Mouse (Mus musculus) intestine, embryonic 16.5 days (tissue): ENCODE measurements around the gene Prrc2c. TPM values are rescaled to one million over a fixed set of nuclear protein-coding genes. Genes with fewer than 3 reads are reported as not detected.

Experiments
- ATAC-seq: fragments of 200-750 bp; cut with Nextera tagmentation; 2 replicates; pipeline ENCODE4 v1.8.0; 2017; ENCODE audit warnings: moderate TSS enrichment, moderate library complexity
- H3K27ac ChIP-seq: fragments of 300-500 bp; sonication (generic); 2 replicates; pipeline ENCODE4 v1.5.1; 2014; ENCODE audit warnings: mild to moderate bottlenecking, low read length
- H3K27me3 ChIP-seq: fragments of 300-500 bp; sonication (generic); replicated peaks from 2 replicates; pipeline ENCODE4 v1.6.1; 2014; ENCODE audit warnings: low read length, control low read depth, mixed read lengths; ENCODE audit not compliant: control insufficient read depth, insufficient read depth
- H3K36me3 ChIP-seq: fragments of 300-500 bp; sonication (generic); 2 replicates; pipeline ENCODE4 v1.6.1; 2014; ENCODE audit warnings: low read length, control low read depth; ENCODE audit not compliant: control insufficient read depth, insufficient read depth
- H3K4me1 ChIP-seq: fragments of 300-500 bp; sonication (generic); 2 replicates; pipeline ENCODE4 v1.6.1; 2014; ENCODE audit warnings: low read length, control low read depth, mixed read lengths; ENCODE audit not compliant: control insufficient read depth, insufficient read depth
- H3K4me2 ChIP-seq: fragments of 300-500 bp; sonication (generic); 2 replicates; pipeline ENCODE4 v1.6.1; 2014; ENCODE audit warnings: low read depth, low read length, control low read depth
- H3K4me3 ChIP-seq: fragments of 300-500 bp; sonication (generic); 2 replicates; pipeline ENCODE4 v1.5.1; 2014; ENCODE audit warnings: mild to moderate bottlenecking, low read length
- H3K9ac ChIP-seq: fragments of 300-500 bp; sonication (generic); 2 replicates; pipeline ENCODE4 v1.6.1; 2014; ENCODE audit warnings: low read depth, low read length
- H3K9me3 ChIP-seq: fragments of 300-500 bp; sonication (generic); 2 replicates; pipeline ENCODE4 v1.6.1; 2016; ENCODE audit warnings: low read length, control low read depth; ENCODE audit not compliant: control insufficient read depth
- WGBS: fragments of 180-500 bp; shearing (Covaris S2); extraction: QIAGEN DNeasy Blood & Tissue Kit; methylation state at CpG from one replicate; pipeline ENCODE4 v1.1.7; 2014; 5-methylcytosine and 5-hydroxymethylcytosine counted together
- polyA plus RNA-seq: library from polyadenylated mRNA; unstranded; fragments of >200 nt; fragmentation: Nextera tagmentation; extraction: Ambion mirVana; gene quantifications from 2 replicates; pipeline ENCODE4 v1.2.1, GENCODE M21; 2015

The Prrc2c gene
- polyA plus RNA-seq, 1 experiment from 2014 or later = 112 TPM

GRCm38 (mm10) chr1:162748761-162749160, 8.4 kb upstream of the Prrc2c start:
- Histone ChIP-seq H3K4me1 (no peaks in the 10 kb centered on the region), H3K4me3 (no peak overlapping the region), H3K9me3 (no peaks in the 10 kb centered on the region), H3K4me2 (no peak overlapping the region), H3K27me3 (no peaks in the 10 kb centered on the region), H3K27ac (no peak overlapping the region), H3K36me3 (no peaks in the 10 kb centered on the region), H3K9ac (no peak overlapping the region)
- ATAC-seq = no peak
- WGBS = 72% methylated on average over 5 of the region's 5 CpGs

- under 1% methylated on average over 57 of the region's 58 CpGs for WGBS
- H3K4me2 ChIP-seq = peak overlapping the region; percentile 90
These were observed 443 bp downstream of the Prrc2c start for GRCm38 (mm10) chr1:162739831-162740394.

GRCm38 (mm10) chr1:162739406-162739805, 950 bp downstream of the Prrc2c start:
- WGBS = 0% methylated on average over 10 of the region's 10 CpGs
- H3K27ac ChIP-seq = peak overlapping the region; percentile 98
- no peaks in the 10 kb centered on the region for H3K9me3 ChIP-seq
- H3K4me3 ChIP-seq = peak overlapping the region; percentile 94
- H3K4me2 ChIP-seq = peak overlapping the region; percentile 90
- peak overlapping the region; percentile 99 for H3K9ac ChIP-seq
- peak; percentile 2; the same call in 1 of the 2 replicates for ATAC-seq
- peaks cover 17% of the 10 kb centered on the region for H3K4me1 ChIP-seq
- H3K27me3 ChIP-seq = no peaks in the 10 kb centered on the region
- H3K36me3 ChIP-seq = no peaks in the 10 kb centered on the region

More at GRCm38 (mm10) chr1:162739831-162740394, 443 bp downstream of the Prrc2c start:
- peak overlapping the region; percentile 98 for H3K27ac ChIP-seq
- no peaks in the 10 kb centered on the region for H3K9me3 ChIP-seq
- H3K4me1 ChIP-seq = peaks cover 17% of the 10 kb centered on the region
- ATAC-seq = peak; percentile 87
- peak overlapping the region; percentile 94 for H3K4me3 ChIP-seq
- no peaks in the 10 kb centered on the region for H3K36me3 ChIP-seq
- H3K27me3 ChIP-seq = no peaks in the 10 kb centered on the region
- peak overlapping the region; percentile 99 for H3K9ac ChIP-seq

GRCm38 (mm10) chr1:162738472-162738871, 1.9 kb downstream of the Prrc2c start:
- WGBS = 10% methylated on average over 2 of the region's 2 CpGs
- H3K4me1 ChIP-seq = peaks cover 17% of the 10 kb centered on the region
- H3K9me3 ChIP-seq = no peaks in the 10 kb centered on the region
- no peak for ATAC-seq
- no peaks in the 10 kb centered on the region for H3K36me3 ChIP-seq
- H3K27me3 ChIP-seq = no peaks in the 10 kb centered on the region
- peak overlapping the region; percentile 94 for H3K4me3 ChIP-seq
- no peak overlapping the region for H3K9ac ChIP-seq
- peak overlapping the region; percentile 90 for H3K4me2 ChIP-seq
- no peak overlapping the region for H3K27ac ChIP-seq

GRCm38 (mm10) chr1:162735084-162735483, 5.3 kb downstream of the Prrc2c start:
- Histone ChIP-seq H3K4me1 (peaks cover 17% of the 10 kb centered on the region), H3K36me3 (no peaks in the 10 kb centered on the region), H3K27ac (no peak overlapping the region), H3K27me3 (no peaks in the 10 kb centered on the region), H3K4me2 (no peak overlapping the region), H3K9ac (no peak overlapping the region), H3K4me3 (no peak overlapping the region), H3K9me3 (no peaks in the 10 kb centered on the region)
- ATAC-seq = no peak
- 72% methylated on average over 4 of the region's 4 CpGs for WGBS

GRCm38 (mm10) chr1:162734283-162734682, 6.1 kb downstream of the Prrc2c start:
- no peaks in the 10 kb centered on the region for H3K36me3 ChIP-seq
- no peak overlapping the region for H3K27ac ChIP-seq
- H3K9me3 ChIP-seq = no peaks in the 10 kb centered on the region
- H3K4me1 ChIP-seq = peaks cover 17% of the 10 kb centered on the region
- WGBS = 72% methylated on average over 1 of the region's 1 CpGs
- H3K27me3 ChIP-seq = no peaks in the 10 kb centered on the region
- ATAC-seq = no peak
- H3K4me2 ChIP-seq = no peak overlapping the region
- H3K4me3 ChIP-seq = no peak overlapping the region
- no peak overlapping the region for H3K9ac ChIP-seq

GRCm38 (mm10) chr1:162732041-162732440, 8.3 kb downstream of the Prrc2c start:
- H3K4me3 ChIP-seq = no peak overlapping the region
- H3K36me3 ChIP-seq = no peaks in the 10 kb centered on the region
- H3K27ac ChIP-seq = no peak overlapping the region
- ATAC-seq = no peak
- H3K4me1 ChIP-seq = peaks cover 7% of the 10 kb centered on the region
- no peak overlapping the region for H3K4me2 ChIP-seq
- WGBS = 66% methylated on average over 4 of the region's 4 CpGs
- no peak overlapping the region for H3K9ac ChIP-seq
- no peaks in the 10 kb centered on the region for H3K9me3 ChIP-seq
- H3K27me3 ChIP-seq = no peaks in the 10 kb centered on the region

- Histone ChIP-seq H3K9ac (no peak overlapping the region), H3K9me3 (no peaks in the 10 kb centered on the region), H3K4me2 (no peak overlapping the region), H3K4me3 (no peak overlapping the region), H3K4me1 (no peaks in the 10 kb centered on the region), H3K27ac (no peak overlapping the region), H3K36me3 (no peaks in the 10 kb centered on the region), H3K27me3 (no peaks in the 10 kb centered on the region)
- ATAC-seq = no peak
- 75% methylated on average over 2 of the region's 2 CpGs for WGBS
These were observed 10.9 kb downstream of the Prrc2c start for GRCm38 (mm10) chr1:162729436-162729835.

- no peaks in the 10 kb centered on the region for H3K27me3 ChIP-seq
- no peak overlapping the region for H3K27ac ChIP-seq
- no peak overlapping the region for H3K9ac ChIP-seq
- H3K9me3 ChIP-seq = no peaks in the 10 kb centered on the region
- whole genome bisulfite sequencing = 88% methylated on average over 6 of the region's 6 CpGs
- H3K4me2 ChIP-seq = no peak overlapping the region
- peaks cover 3% of the 10 kb centered on the region; the same call in 1 of the 2 replicates for H3K36me3 ChIP-seq
- no peaks in the 10 kb centered on the region for H3K4me1 ChIP-seq
- no peak overlapping the region for H3K4me3 ChIP-seq
- no peak for ATAC-seq
These were observed 12.4 kb downstream of the Prrc2c start for GRCm38 (mm10) chr1:162727981-162728380.

- Histone ChIP-seq H3K9ac (no peak overlapping the region), H3K4me1 (no peaks in the 10 kb centered on the region), H3K4me2 (no peak overlapping the region), H3K9me3 (no peaks in the 10 kb centered on the region), H3K27me3 (no peaks in the 10 kb centered on the region), H3K36me3 (peaks cover 7% of the 10 kb centered on the region), H3K4me3 (no peak overlapping the region), H3K27ac (no peak overlapping the region)
- peak; percentile 83 for ATAC-seq
These were observed 16.7 kb downstream of the Prrc2c start for GRCm38 (mm10) chr1:162723610-162724009.
